Mouse (Mus musculus) lung, postnatal 10 days (tissue): ENCODE results near the gene Gm10477.
"Not testable (repeated sequence)": the region's sequence is repeated elsewhere in the genome, so short reads cannot be mapped to it uniquely, and the experiment has no call there.

Source experiments
- DNase-seq: peaks from one replicate; pipeline ENCODE4 v3.0.0; 2021

Gene Gm10477

DNA sequence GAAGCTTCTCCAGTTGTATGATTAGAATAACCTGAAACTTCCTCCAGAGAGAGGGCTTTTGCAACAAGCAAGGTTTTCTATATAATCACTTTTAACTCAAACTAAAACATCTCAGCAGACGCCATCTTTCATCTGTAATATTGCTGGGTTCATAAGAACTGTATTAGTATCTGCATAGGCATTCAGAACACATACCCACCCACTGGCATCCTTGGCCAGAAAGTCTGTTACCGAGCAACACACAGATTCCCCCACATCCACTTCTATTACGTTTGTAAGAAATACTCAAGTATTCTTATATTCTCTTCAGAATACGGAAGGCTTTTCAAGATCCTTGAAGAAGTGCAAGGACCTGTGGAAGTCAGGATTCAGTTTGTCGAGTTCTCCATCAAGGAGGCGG, at the start of gene Gm10477:
Gm10477 (plus strand) TSS at position 301 of the 400 bp plus-strand sequence.
- DNase-seq, result not testable (repeated sequence)

DNA sequence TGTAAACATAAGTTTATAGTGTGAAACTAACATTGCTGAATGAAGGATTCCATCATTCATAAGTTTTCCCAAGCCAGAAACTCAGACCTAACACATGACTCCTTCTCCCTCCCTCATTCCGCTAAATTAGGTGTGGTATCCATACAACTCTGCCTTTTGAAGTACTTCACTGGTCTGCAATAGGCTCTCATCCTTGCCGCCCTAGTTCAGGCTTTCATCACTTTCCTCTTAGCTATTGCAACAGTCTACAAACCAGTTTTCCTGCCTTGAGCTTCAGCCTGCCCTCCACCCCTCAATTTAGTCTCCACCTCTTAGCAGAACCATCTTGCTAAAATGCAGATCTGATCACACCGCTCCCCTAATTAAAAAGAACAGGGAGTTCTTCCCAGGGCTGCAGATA, 47.0 kb upstream of the Gm10477 start:
- peak; percentile 18 for DNase-seq

DNA sequence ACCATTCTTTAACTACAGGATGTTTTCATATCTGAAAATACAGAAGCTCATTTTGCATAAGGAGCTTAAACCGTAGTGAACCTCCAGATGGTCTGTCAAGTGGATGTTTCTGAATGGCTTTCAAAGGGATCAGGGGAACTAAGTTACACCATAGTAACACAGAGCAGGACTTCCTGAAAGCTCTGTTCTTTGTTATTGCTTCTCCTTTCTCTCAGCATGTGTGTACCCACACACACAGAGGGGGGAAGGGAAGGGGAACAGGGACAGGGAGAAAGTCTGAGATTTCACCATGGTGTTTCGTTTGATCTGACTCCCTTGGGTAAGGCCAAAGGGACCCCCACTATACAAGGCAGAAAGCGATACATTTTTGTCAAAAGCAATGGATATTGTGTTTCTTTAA, 42.6 kb upstream of the Gm10477 start:
- peak; percentile 4 for DNase-seq

DNA sequence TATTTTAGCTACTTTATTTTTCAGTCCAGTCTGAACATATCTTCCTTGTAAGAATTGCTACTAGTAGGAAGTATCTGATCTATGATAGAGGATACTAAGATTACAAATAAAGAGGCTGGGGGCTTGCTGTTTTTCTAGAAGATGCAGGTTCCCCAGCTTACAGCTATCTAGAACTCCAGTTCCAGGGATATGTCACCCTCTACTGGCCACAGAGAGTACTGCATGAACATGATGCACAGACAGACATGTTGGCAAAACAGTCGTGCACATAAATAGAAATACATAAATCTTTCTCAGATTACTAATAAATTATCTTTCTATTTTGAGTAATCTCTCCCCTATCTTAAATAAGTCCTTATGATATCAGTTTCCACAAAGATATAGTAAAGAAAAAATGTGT, 34.8 kb upstream of the Gm10477 start:
- peak; percentile 82 for DNase-seq

DNA sequence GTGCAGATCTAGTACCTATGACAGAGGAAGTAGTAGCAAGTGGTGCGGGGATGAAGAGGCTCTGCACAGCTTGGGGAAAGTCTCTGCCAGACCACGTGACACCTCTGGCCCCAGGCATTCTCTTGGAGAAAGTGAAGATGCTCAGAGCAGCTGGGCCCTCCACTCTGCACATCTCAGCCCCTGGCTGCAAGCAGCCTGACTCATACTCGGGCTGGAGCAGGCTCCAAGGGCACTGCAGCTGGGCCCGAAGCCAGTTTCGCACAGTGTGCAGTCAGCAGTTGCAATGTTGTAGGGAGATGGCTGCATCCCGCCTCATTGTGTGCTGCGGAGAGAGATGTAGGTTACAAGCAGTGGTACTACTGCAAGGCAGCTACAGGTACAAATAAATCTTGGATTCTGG, 27.3 kb upstream of the Gm10477 start:
- DNase-seq, result no peak

DNA sequence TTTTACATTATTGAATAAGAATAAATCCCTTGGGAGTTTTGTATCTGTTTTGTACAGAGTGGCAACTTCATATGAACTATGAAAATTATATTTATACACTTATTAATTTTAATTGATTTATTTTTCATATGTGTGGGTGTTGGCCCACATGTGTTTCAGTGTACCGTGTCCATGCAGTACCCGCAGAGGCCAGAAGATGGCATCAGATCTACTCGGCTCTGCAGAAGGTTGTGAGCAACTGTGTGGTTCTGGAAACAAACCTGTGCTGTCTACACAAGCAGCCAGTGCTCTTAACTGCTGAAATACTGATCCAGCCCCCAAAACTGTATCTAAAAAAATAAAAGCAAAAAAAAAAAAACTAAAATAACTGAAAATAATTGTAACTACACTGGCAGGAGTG, 6.7 kb downstream of the Gm10477 start:
- peak; percentile 68 for DNase-seq

DNA sequence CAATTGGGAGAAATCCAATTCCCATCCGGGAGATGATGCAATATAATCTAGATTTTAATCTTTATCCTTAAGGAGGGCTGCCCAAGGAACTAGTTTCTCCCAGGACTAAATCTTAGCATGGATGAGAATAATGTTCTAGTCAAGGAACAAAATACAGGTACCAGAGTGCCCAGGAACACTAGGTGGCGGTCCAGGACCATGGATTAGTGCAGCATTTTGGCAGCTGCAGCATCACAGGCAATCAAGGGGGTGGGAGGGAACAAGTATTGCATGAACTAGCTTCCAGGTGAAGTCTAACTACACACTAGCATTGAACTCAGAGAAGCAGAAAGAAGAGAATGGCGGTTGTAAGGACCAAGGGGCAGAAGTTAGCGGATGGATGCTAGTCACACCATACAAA, 12.6 kb downstream of the Gm10477 start:
- peak; percentile 30 for DNase-seq

DNA sequence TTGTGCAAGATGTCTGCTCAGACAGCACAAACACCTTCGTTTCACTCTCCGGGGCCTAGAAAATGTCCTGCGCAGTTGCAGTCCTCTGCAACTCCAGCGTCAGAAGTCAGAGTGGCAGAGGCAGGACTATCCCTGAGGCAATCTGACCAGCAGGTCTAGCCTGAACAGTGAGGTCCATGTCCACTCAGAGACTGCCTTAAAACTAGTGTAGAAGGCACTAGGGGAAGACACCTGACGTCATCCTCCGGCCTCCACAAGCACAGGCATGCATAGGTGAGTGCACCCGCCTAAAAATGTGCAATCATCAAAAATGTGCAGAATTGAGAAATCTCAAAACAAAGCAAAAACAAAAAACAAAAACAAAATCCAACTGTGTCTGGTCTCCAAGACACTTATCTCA, 25.0 kb downstream of the Gm10477 start, which contains the start of gene Gm648:
Gm648 (minus strand) TSS at position 101 of the 400 bp plus-strand sequence.
- no peak for DNase-seq

DNA sequence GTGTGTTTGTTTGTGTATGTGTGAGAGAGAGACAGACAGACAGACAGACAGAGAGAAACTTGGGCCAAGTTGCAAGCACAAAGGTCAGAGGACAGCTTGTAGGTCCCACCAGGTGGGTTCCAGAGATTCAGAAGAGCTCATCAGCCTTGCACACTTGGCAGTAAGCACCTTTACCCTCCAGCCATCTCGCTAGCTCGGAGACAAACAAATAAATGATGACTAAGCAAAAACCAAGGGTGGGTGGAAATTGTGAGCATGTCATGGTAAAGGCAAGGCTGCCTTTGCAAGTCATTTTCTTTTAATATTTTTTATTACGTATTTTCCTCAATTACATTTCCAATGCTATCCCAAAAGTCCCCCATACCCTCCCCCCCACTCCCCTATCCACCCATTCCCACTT, 29.0 kb downstream of the Gm10477 start:
- DNase-seq, result no peak

DNA sequence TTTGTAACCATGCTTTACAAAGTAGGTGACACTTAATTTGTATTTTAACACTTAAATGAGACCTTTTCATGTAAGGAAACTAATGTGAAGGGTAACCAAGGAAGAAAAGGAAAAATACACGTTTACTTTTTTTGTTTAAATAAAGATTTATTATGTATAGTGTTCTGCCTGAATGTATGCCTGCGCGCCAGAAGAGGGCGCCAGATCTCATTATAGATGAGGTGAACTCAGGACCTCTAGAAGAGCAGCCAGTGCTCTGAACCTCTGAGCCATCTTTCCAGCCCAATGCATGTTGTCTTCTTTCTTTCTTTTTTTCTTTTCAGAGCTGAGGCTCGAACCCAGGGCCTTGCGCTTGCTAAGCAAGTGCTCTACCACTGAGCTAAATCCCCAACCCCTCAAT, 47.9 kb downstream of the Gm10477 start:
- DNase-seq, result peak; percentile 15
